20 mouse cellular contexts compared by ENCODE assay signal in genomic region chr3:131581096-131581495, GRCm38 (mm10). TPM values are rescaled to one million over a fixed set of nuclear protein-coding genes. Genes with fewer than 3 reads are reported as not detected.
A peak's percentile ranks its signal among the peaks of the same experiment; 100 is the strongest.
DNase-seq lines count a peak whose midpoint lies in the region; ATAC-seq and TF ChIP-seq lines count a peak whose summit lies in the region.
"Had no signal": no experiment of that assay in that cellular context is flagged by ENCODE, and none has a peak within 500 bp of the region (broad histone marks: within the 10 kb centered on the region; RNA-seq: fewer than 3 reads in every experiment).

No protein-coding gene starts in this region.

- H3K27me3 ChIP-seq in kidney, embryonic 15.5 days, result no peaks in the 10 kb centered on the region
- H3K27me3 ChIP-seq in stomach, postnatal 0 days (ENCODE audit: control insufficient read depth, insufficient read depth, low read length), result no peaks in the 10 kb centered on the region
- H3K27me3 ChIP-seq: embryonic facial prominence, embryonic 13.5 days; forebrain, embryonic 12.5 days; heart, embryonic 15.5 days; hindbrain, embryonic 13.5 days had no signal

- WGBS in kidney, embryonic 15.5 days, result 90% methylated on average over 7 of the region's 7 CpGs
- 85% methylated on average over 7 of the region's 7 CpGs for WGBS in stomach, postnatal 0 days

- H3K4me2 ChIP-seq in kidney, embryonic 15.5 days, result no peak overlapping the region
- H3K4me2 ChIP-seq in stomach, postnatal 0 days (replicated peaks; ENCODE audit: low read depth), result no peak overlapping the region
- H3K4me2 ChIP-seq: embryonic facial prominence, embryonic 13.5 days; forebrain, embryonic 12.5 days; heart, embryonic 11.5 days; heart, embryonic 15.5 days; hindbrain, embryonic 13.5 days had no signal

- H3K4me1 ChIP-seq in kidney, embryonic 15.5 days, result no peaks in the 10 kb centered on the region
- H3K4me1 ChIP-seq in stomach, postnatal 0 days (replicated peaks; ENCODE audit: control insufficient read depth, insufficient read depth), result no peaks in the 10 kb centered on the region
- H3K4me1 ChIP-seq: embryonic facial prominence, embryonic 13.5 days; forebrain, embryonic 12.5 days; heart, embryonic 15.5 days; hindbrain, embryonic 13.5 days had no signal

- intact Hi-C loops in left cerebral cortex, postnatal 4 days (cut with DNase I), result no loop called here

- no peak for TF ChIP-seq CTCF in stomach, postnatal 0 days (IDR thresholded peaks at IDR 0.05; ENCODE audit: low read depth)

- no peak overlapping the region for H3K9ac ChIP-seq in kidney, embryonic 15.5 days
- no peak overlapping the region for H3K9ac ChIP-seq in stomach, postnatal 0 days (ENCODE audit: low read length)
- H3K9ac ChIP-seq: embryonic facial prominence, embryonic 13.5 days; forebrain, embryonic 12.5 days; heart, embryonic 15.5 days; hindbrain, embryonic 13.5 days had no signal

- no peak overlapping the region for H3K27ac ChIP-seq in kidney, embryonic 15.5 days
- H3K27ac ChIP-seq in stomach, postnatal 0 days (replicated peaks), result no peak overlapping the region
- H3K27ac ChIP-seq: embryonic facial prominence, embryonic 13.5 days; forebrain, embryonic 12.5 days; heart, embryonic 15.5 days; hindbrain, embryonic 13.5 days; hindbrain, postnatal 0 days had no signal

- no peak overlapping the region for H3K4me3 ChIP-seq in kidney, embryonic 15.5 days (replicated peaks)
- H3K4me3 ChIP-seq in stomach, postnatal 0 days (ENCODE audit: low read depth, low read length), result no peak overlapping the region
- H3K4me3 ChIP-seq: embryonic facial prominence, embryonic 13.5 days; forebrain, embryonic 12.5 days; heart, embryonic 15.5 days; hindbrain, embryonic 13.5 days had no signal

- DNase-seq in kidney, adult 9 months, result peak; percentile 29
- DNase-seq in adrenal gland, adult 2 months, result peak; percentile 84
- DNase-seq in adrenal gland, postnatal 10 days, result peak; percentile 58
- DNase-seq in stomach, postnatal 0 days (ENCODE audit: low spot score), result no peak
- no peak for DNase-seq in left cerebral cortex, postnatal 4 days
- no peak for DNase-seq in heart, adult 8-10 months (ENCODE audit: low spot score)
- no peak for DNase-seq in thymus, postnatal 14 days
- DNase-seq: cerebellum, adult 11-12 months; cerebellum, adult 9-10 months; cerebellum, postnatal 25 days; gastrocnemius, postnatal 25 days; heart, postnatal 14 days had no signal

- TF ChIP-seq EP300 in stomach, postnatal 0 days (optimal IDR thresholded peaks at IDR 0.05), result no peak

- H3K36me3 ChIP-seq in kidney, embryonic 15.5 days, result peaks cover 67% of the 10 kb centered on the region
- peaks cover 12% of the 10 kb centered on the region; the same call in 1 of the 2 replicates for H3K36me3 ChIP-seq in stomach, postnatal 0 days (ENCODE audit: control insufficient read depth, insufficient read depth, low read length)

- no peak for ATAC-seq in kidney, embryonic 15.5 days (replicated peaks; ENCODE audit: low FRiP score)
- ATAC-seq in stomach, postnatal 0 days (ENCODE audit: low FRiP score, low TSS enrichment), result 0 out of 2 replicates have a peak, but pooled peaks have one; percentile 12
- ATAC-seq: forebrain, embryonic 16.5 days; hindbrain, postnatal 0 days had no signal

- H3K9me3 ChIP-seq in kidney, embryonic 15.5 days (replicated peaks), result no peaks in the 10 kb centered on the region
- no peaks in the 10 kb centered on the region for H3K9me3 ChIP-seq in stomach, postnatal 0 days (ENCODE audit: control insufficient read depth, low read length)
- H3K9me3 ChIP-seq: embryonic facial prominence, embryonic 13.5 days; forebrain, embryonic 12.5 days; heart, embryonic 15.5 days; hindbrain, embryonic 13.5 days had no signal

RNA-seq across cellular contexts. Expression of gene Papss1, which starts 16.5 kb away (rescaled TPM):
- 98.8 and 103 TPM in 2 replicates for polyA plus RNA-seq in kidney, embryonic 15.5 days (2015; fragmentation: Nextera tagmentation; extraction: Ambion mirVana)
- 10 to 100 TPM; 47.6 to 66.8 TPM for total RNA-seq in adrenal gland, adult 2 months (2021)
- 17.0 and 19.2 TPM in 2 replicates for polyA plus RNA-seq in adrenal gland, adult 2 months (2012; rRNA removed)
- total RNA-seq in adrenal gland, postnatal 10 days (2021), result 10 to 100 TPM; 42.2 to 48.9 TPM
- polyA plus RNA-seq in stomach, postnatal 0 days (2015; fragmentation: Nextera tagmentation; extraction: Ambion mirVana), result 54.3 and 56.6 TPM in 2 replicates
- total RNA-seq in left cerebral cortex, postnatal 4 days (2021), result 100 to 1,000 TPM in 1 of 2 experiments, 10 to 100 TPM in 1; 94.8 to 101 TPM
- total RNA-seq in heart, adult 8-10 months (2022), result 10 to 100 TPM in 2 of 4 experiments, 1 to 10 TPM in 2; 8.6 to 10.8 (median 9.9) TPM

Comparison
In these comparisons a context has a peak if more than half of its experiments do, and no peak if none do; other contexts are left out.
1. DNase-seq: peak in kidney, adult 9 months (single experiment), adrenal gland, adult 2 months (single experiment) and adrenal gland, postnatal 10 days (single experiment); none in stomach, postnatal 0 days (single experiment), left cerebral cortex, postnatal 4 days (single experiment), heart, adult 8-10 months (single experiment) and thymus, postnatal 14 days (single experiment).